ENCODE assay signal across 16 mouse cellular contexts in the genomic region with DNA sequence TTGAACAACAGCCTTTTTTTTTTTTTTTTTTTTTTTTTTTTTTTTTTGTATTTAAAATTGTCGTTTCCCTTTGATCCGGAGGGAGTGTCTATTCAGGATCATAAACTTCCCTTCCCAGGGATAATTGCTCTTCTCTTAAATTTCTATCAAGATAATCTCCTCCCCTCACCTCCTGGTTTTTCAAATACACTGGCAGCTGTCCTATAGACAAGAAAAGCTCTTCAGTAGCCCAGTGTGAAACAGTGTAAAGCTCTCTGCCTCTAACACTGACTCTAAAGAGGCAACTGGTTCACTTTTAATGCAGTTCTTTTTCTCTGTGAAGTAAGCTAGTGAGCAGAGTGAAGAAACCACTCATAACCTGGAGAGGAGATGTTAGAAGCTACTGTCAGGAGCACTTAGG.
"Had no signal": no experiment of that assay in that cellular context is flagged by ENCODE, and none has a peak within 500 bp of the region (broad histone marks: within the 10 kb centered on the region; RNA-seq: fewer than 3 reads in every experiment).

No protein-coding gene starts in this region.

- H3K9ac ChIP-seq: lung, embryonic 14.5 days; midbrain, embryonic 12.5 days; neural tube, embryonic 13.5 days; neural tube, embryonic 15.5 days had no signal

- H3K4me1 ChIP-seq: midbrain, embryonic 12.5 days; neural tube, embryonic 13.5 days; neural tube, embryonic 15.5 days had no signal

- H3K9me3 ChIP-seq: midbrain, embryonic 12.5 days; neural tube, embryonic 13.5 days; neural tube, embryonic 15.5 days had no signal

- H3K4me3 ChIP-seq: midbrain, embryonic 12.5 days; myocyte; neural tube, embryonic 13.5 days; neural tube, embryonic 15.5 days had no signal

- DNase-seq: lung, adult 18-20 months; lung, embryonic 14.5 days; lung, postnatal 10 days; lung, postnatal 4 days; midbrain, embryonic 14.5 days; right cerebral cortex, adult 18-20 months; right cerebral cortex, postnatal 25 days; right cerebral cortex, postnatal 4 days; spleen, adult 18-20 months; thymus, adult 18-20 months; thymus, postnatal 14 days; thymus, postnatal 36 days had no signal

- H3K36me3 ChIP-seq: midbrain, embryonic 12.5 days; neural tube, embryonic 13.5 days; neural tube, embryonic 15.5 days had no signal

- H3K27ac ChIP-seq: midbrain, embryonic 12.5 days; neural tube, embryonic 13.5 days; neural tube, embryonic 15.5 days had no signal

- H3K27me3 ChIP-seq: midbrain, embryonic 12.5 days; neural tube, embryonic 13.5 days; neural tube, embryonic 15.5 days had no signal

- H3K4me2 ChIP-seq: lung, embryonic 14.5 days; midbrain, embryonic 12.5 days; neural tube, embryonic 13.5 days; neural tube, embryonic 15.5 days had no signal
